Mouse (Mus musculus) forebrain, embryonic 15.5 days (tissue): Measurements from ENCODE around the gene Cep95. TPM values are rescaled to one million over a fixed set of nuclear protein-coding genes. Genes with fewer than 3 reads are reported as not detected.
A peak's percentile ranks its signal among the peaks of the same experiment; 100 is the strongest.
"Not testable (repeated sequence)": the region's sequence is repeated elsewhere in the genome, so short reads cannot be mapped to it uniquely, and the experiment has no call there.

Source experiments
- ATAC-seq: fragments of 200-750 bp; cut with Nextera tagmentation; replicated peaks from 2 replicates; pipeline ENCODE4 v1.8.0; 2017; ENCODE audit warnings: mild to moderate bottlenecking, moderate TSS enrichment, moderate library complexity
- H3K27ac ChIP-seq: fragments of 300-500 bp; sonication (generic); replicated peaks from 2 replicates; pipeline ENCODE4 v1.5.1; 2015; ENCODE audit warnings: mild to moderate bottlenecking, inconsistent platforms
- H3K27me3 ChIP-seq: fragments of 300-500 bp; sonication (generic); 2 replicates; pipeline ENCODE4 v1.6.1; 2015; ENCODE audit warnings: inconsistent platforms
- H3K36me3 ChIP-seq: fragments of 300-500 bp; sonication (generic); 2 replicates; pipeline ENCODE4 v1.6.1; 2015; ENCODE audit warnings: mild to moderate bottlenecking, inconsistent platforms
- H3K4me1 ChIP-seq: fragments of 300-500 bp; sonication (generic); 2 replicates; pipeline ENCODE4 v1.6.1; 2015; ENCODE audit warnings: inconsistent platforms
- H3K4me2 ChIP-seq: fragments of 300-500 bp; sonication (generic); replicated peaks from 2 replicates; pipeline ENCODE4 v1.6.1; 2015; ENCODE audit warnings: mild to moderate bottlenecking, inconsistent platforms
- H3K4me3 ChIP-seq: fragments of 300-500 bp; sonication (generic); 2 replicates; pipeline ENCODE4 v1.5.1; 2015; ENCODE audit warnings: mild to moderate bottlenecking, inconsistent platforms
- H3K9ac ChIP-seq: fragments of 300-500 bp; sonication (generic); replicated peaks from 2 replicates; pipeline ENCODE4 v1.6.1; 2015; ENCODE audit warnings: mild to moderate bottlenecking, inconsistent platforms
- H3K9me3 ChIP-seq: fragments of 300-500 bp; sonication (generic); 2 replicates; pipeline ENCODE4 v1.6.1; 2016; ENCODE audit warnings: inconsistent platforms
- WGBS: fragments of 180-500 bp; shearing (Covaris S2); methylation state at CpG from one replicate; pipeline ENCODE4 v1.1.7; 2015; ENCODE audit warnings: mixed read lengths; 5-methylcytosine and 5-hydroxymethylcytosine counted together
- polyA plus RNA-seq: library from polyadenylated mRNA; unstranded; fragments of >200 nt; fragmentation: Nextera tagmentation; extraction: Ambion mirVana; gene quantifications from 2 replicates; pipeline ENCODE4 v1.2.1, GENCODE M21; 2015

Cep95 gene
- polyA plus RNA-seq, 1 experiment from 2014 or later, result 21.2 TPM

- H3K4me3 ChIP-seq, result peak overlapping the region; percentile 94
- H3K4me2 ChIP-seq, result peak overlapping the region; percentile 80
- H3K4me1 ChIP-seq, result peaks cover 36% of the 10 kb centered on the region
- no peaks in the 10 kb centered on the region for H3K27me3 ChIP-seq
- H3K36me3 ChIP-seq, result peaks cover 38% of the 10 kb centered on the region
- peak overlapping the region; percentile 100 for H3K9ac ChIP-seq
- no peak for ATAC-seq
- H3K27ac ChIP-seq, result peak overlapping the region; percentile 99
- no peaks in the 10 kb centered on the region for H3K9me3 ChIP-seq
- under 1% methylated on average over 6 of the region's 6 CpGs for WGBS
Measured at GRCm38 (mm10) chr11:106789649-106790048, 597 bp downstream of the Cep95 start.

GRCm38 (mm10) chr11:106793846-106794245, 4.8 kb downstream of the Cep95 start:
- Histone ChIP-seq H3K27me3 (no peaks in the 10 kb centered on the region), H3K9ac (no peak overlapping the region), H3K4me1 (peaks cover 14% of the 10 kb centered on the region), H3K9me3 (no peaks in the 10 kb centered on the region), H3K4me2 (no peak overlapping the region), H3K36me3 (peaks cover 49% of the 10 kb centered on the region), H3K27ac (no peak overlapping the region), H3K4me3 (no peak overlapping the region)
- 85% methylated on average over 4 of the region's 4 CpGs for WGBS
- no peak for ATAC-seq

DNA sequence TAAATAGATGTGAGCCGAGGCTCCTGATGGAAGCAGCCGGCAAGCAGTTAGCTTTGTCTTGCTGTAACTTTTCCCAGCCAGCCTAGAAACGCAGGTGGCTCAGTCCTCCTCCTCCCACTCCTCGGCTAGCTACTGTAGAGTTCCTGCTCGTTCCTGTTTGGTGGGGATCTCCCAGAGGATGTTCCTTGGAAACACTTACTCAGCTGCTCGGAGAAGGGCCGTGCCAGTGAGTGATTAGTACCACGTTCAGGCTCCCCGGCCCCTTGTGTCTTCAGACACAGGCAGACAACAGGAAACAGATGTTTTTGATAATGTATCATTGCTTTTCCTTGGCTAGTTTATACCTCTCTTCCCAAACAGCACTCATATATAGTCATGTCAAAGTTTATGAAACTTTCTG, 6.6 kb downstream of the Cep95 start:
- no peaks in the 10 kb centered on the region for H3K27me3 ChIP-seq
- no peak overlapping the region for H3K4me2 ChIP-seq
- H3K9ac ChIP-seq, result no peak overlapping the region
- ATAC-seq, result no peak
- no peak overlapping the region for H3K4me3 ChIP-seq
- 81% methylated on average over 9 of the region's 9 CpGs for WGBS
- H3K4me1 ChIP-seq, result peaks cover 4% of the 10 kb centered on the region
- no peaks in the 10 kb centered on the region for H3K9me3 ChIP-seq
- no peak overlapping the region for H3K27ac ChIP-seq
- peaks cover 66% of the 10 kb centered on the region for H3K36me3 ChIP-seq

- no peak overlapping the region for H3K9ac ChIP-seq
- no peak overlapping the region for H3K4me3 ChIP-seq
- peaks cover 71% of the 10 kb centered on the region for H3K36me3 ChIP-seq
Measured at GRCm38 (mm10) chr11:106802069-106802627, 13.1 kb downstream of the Cep95 start.

DNA sequence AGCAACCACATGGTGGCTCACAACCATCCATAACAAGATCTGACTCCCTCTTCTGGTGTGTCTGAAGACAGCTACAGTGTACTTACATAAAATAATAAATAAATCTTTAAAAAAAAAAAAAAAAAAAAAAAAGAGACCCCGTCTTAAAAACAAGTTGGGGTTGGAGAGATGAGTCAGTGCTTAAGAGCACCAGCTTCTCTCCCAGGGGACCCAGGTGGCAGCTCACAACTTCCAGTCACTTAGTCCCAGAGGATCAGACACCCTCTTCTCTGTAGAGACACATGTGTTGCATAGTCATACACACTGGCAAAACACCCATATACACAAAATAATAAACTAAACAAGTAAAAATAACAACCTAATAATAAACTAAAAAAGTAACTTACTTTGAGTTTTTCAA, 18.4 kb downstream of the Cep95 start:
- not testable (repeated sequence) for ATAC-seq, H3K27me3 ChIP-seq, H3K27ac ChIP-seq, H3K4me3 ChIP-seq, H3K4me2 ChIP-seq, H3K9me3 ChIP-seq, H3K9ac ChIP-seq, H3K4me1 ChIP-seq
- peaks cover 57% of the 10 kb centered on the region for H3K36me3 ChIP-seq
- WGBS, result 93% methylated on average over 1 of the region's 1 CpGs

More at GRCm38 (mm10) chr11:106802069-106802627, 13.1 kb downstream of the Cep95 start:
- Histone ChIP-seq H3K4me1 (no peaks in the 10 kb centered on the region), H3K27ac (no peak overlapping the region), H3K27me3 (no peaks in the 10 kb centered on the region), H3K9me3 (no peaks in the 10 kb centered on the region), H3K4me2 (no peak overlapping the region)
- no peak for ATAC-seq
- WGBS, result 81% methylated on average over 10 of the region's 10 CpGs

DNA sequence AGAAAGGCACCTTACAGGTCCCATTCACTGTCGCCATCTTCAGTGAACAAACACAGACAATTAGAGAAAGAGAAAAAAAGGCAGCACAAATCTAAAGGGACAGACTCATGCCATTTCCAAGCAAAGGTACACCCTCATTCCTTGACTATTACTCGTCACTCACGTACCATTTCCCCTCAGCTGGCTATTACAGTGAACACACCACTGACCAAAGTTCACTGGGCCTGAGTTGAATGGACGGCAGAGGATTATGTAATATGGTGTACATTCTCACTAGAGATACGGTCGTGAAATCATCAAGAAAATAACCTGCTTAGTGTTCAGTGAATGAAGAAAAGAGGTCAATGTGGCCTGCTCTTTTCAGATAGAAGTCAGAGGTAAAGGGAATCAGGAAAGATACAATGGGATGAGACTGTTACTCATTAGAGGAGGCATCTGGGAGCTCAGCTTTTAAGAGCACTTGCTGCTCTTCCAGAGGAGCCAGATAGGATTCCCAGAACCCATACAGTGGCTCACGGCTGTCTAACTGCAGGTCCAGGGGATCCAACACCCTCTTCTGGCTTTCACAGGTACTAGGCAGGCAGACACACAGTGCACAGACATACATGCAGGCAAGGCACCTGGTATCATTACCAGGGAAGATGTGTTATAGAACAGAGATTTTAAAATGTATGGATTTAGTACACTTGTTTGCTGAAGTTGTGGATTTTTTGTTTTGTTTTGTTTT, 23.5 kb downstream of the Cep95 start:
- H3K4me3 ChIP-seq, result no peak overlapping the region
- no peak overlapping the region for H3K27ac ChIP-seq
- no peak for ATAC-seq
- no peaks in the 10 kb centered on the region for H3K9me3 ChIP-seq
- peaks cover 5% of the 10 kb centered on the region for H3K4me1 ChIP-seq
- H3K9ac ChIP-seq, result no peak overlapping the region
- H3K36me3 ChIP-seq, result peaks cover 78% of the 10 kb centered on the region
- no peak overlapping the region for H3K4me2 ChIP-seq
- WGBS, result 88% methylated on average over 7 of the region's 7 CpGs
- no peaks in the 10 kb centered on the region for H3K27me3 ChIP-seq

DNA sequence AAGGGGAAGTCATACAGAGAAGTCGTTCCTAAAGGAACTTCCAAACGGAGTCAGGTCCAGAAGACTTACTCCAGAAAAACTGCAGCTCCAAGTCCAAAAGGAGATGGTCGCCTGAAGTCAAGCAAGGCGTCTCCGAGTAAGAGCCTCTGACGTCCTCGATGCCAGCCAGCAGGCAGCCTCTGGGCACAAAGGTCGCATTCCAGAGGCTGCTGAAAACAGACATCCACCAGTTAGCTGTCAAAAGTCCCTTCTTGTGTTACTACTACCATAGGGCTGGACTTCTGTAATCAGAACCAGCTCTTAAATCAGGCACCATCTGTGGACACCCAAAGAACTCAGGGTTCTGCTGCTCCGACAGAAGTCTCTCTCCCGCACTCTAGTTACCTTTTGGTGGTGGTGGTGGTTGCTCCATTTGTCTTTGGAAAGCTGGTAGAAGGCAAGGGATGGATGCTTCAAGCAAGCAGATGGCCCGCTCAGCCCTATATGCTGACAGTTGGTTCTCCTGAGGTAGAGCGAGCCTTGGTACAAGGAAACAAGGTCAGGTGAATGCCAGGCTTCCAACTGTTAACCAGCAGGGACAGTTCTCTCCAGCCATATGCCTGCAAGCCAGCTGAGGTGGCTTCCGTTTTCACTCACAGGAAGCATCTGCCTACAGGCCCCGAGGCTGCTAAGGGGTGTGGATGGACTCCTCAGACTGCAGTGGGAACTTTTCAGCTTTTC, 25.7 kb downstream of the Cep95 start:
- ATAC-seq, result no peak

DNA sequence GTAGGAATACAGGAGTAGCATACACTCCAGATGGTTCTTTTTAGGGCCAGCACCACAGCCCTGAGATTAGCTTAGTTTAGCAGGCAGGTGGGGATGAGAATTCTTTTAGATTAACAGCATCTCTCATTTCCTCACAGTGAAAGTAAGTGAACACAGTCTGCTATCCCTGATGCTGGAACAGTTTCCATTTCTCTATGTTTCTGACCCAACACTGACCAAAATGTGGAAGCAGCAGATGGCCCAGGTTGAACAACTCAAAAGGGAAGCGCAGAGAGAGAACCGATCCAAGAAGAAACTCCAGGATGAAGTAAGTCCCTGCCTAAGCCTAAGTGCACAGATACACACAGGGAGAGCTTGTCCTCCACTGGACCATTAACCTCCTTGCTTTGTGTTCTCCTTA, 26.3 kb downstream of the Cep95 start:
- no peak for ATAC-seq
- H3K36me3 ChIP-seq, result peaks cover 69% of the 10 kb centered on the region
- 99% methylated on average over 2 of the region's 2 CpGs for WGBS

More for the DNA sequence above, 25.7 kb downstream of the Cep95 start:
- Histone ChIP-seq H3K27me3 (no peaks in the 10 kb centered on the region), H3K4me1 (peaks cover 24% of the 10 kb centered on the region), H3K9ac (no peak overlapping the region), H3K36me3 (peaks cover 73% of the 10 kb centered on the region), H3K27ac (no peak overlapping the region), H3K4me3 (no peak overlapping the region), H3K9me3 (no peaks in the 10 kb centered on the region), H3K4me2 (no peak overlapping the region)
- WGBS, result 89% methylated on average over 14 of the region's 14 CpGs

DNA sequence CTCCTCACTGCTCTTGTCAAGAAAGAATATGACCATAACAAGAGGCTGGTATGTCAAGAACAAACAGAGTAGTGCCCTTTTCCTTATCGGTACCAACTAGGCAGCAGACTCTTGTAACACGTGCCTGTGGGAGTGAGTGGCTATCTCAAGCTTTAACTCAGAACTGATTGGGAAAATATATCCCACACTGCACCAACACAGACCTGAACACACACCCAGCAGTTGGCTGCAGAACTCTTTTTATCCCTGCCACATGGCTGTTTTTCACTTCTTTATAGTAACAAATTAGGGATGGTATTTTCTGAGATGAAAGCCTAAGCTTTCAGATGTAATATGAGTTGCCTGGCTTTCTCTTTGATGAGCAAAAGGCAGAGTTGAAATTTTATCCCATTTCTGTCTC, 26.7 kb downstream of the Cep95 start:
- Histone ChIP-seq H3K9ac (no peak overlapping the region), H3K27me3 (no peaks in the 10 kb centered on the region), H3K27ac (no peak overlapping the region), H3K4me3 (no peak overlapping the region), H3K9me3 (no peaks in the 10 kb centered on the region), H3K36me3 (peaks cover 70% of the 10 kb centered on the region), H3K4me2 (no peak overlapping the region), H3K4me1 (peaks cover 24% of the 10 kb centered on the region)
- ATAC-seq, result no peak
- WGBS, result 91% methylated on average over 2 of the region's 2 CpGs

More for the DNA sequence above, 26.3 kb downstream of the Cep95 start:
- Histone ChIP-seq H3K4me3 (no peak overlapping the region), H3K4me1 (peaks cover 24% of the 10 kb centered on the region), H3K9ac (no peak overlapping the region), H3K4me2 (no peak overlapping the region), H3K9me3 (no peaks in the 10 kb centered on the region), H3K27me3 (no peaks in the 10 kb centered on the region), H3K27ac (no peak overlapping the region)

DNA sequence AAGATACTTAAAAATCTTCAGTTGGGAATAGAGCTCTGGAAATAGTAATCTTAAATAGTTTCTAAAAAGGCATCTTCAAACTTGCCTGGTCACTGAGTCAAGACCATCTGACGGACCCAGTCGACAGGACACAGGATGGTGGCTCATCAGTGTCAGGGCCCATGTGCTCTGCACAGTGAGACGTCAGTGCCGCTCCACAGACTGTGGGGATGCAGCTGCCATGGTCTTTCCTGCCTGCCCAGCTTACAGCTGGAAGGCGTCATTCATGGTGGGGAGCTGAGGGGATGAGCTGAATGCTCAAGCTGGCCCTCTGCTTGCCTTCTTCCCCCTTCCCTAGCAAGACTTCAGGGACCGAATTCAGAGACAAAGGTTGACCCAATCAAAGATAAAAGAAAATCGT, 27.3 kb downstream of the Cep95 start:
- 85% methylated on average over 7 of the region's 7 CpGs for WGBS
- Histone ChIP-seq H3K27ac (no peak overlapping the region), H3K36me3 (peaks cover 68% of the 10 kb centered on the region), H3K27me3 (no peaks in the 10 kb centered on the region), H3K4me3 (no peak overlapping the region), H3K4me2 (no peak overlapping the region), H3K4me1 (peaks cover 24% of the 10 kb centered on the region), H3K9me3 (no peaks in the 10 kb centered on the region), H3K9ac (no peak overlapping the region)
- no peak for ATAC-seq

DNA sequence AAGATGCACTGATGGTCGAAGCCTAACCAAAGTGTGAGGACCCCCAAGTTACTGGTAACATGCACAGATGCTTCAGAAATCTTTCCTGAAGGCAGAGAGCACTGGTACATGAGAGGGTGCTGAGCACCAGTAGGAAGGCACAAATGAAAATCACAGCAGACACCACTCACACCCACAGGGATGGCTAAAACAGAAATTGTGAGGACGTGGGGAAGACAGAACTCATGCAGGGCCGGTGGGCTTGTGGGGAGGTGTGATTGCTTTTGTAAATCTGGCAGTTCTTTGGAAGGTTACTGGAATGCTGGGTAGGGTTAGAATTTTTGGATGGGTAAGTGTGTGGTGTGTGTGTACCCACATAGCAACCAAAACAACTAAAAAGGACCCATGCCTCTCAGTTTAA, 28.1 kb downstream of the Cep95 start:
- 61% methylated on average over 3 of the region's 3 CpGs for WGBS
- H3K36me3 ChIP-seq, result peaks cover 67% of the 10 kb centered on the region
- peaks cover 24% of the 10 kb centered on the region for H3K4me1 ChIP-seq
- H3K27me3 ChIP-seq, result no peaks in the 10 kb centered on the region
- no peak for ATAC-seq
- no peak overlapping the region for H3K9ac ChIP-seq
- peak overlapping the region; percentile 78 for H3K27ac ChIP-seq
- H3K4me3 ChIP-seq, result no peak overlapping the region
- no peaks in the 10 kb centered on the region for H3K9me3 ChIP-seq
- H3K4me2 ChIP-seq, result no peak overlapping the region

DNA sequence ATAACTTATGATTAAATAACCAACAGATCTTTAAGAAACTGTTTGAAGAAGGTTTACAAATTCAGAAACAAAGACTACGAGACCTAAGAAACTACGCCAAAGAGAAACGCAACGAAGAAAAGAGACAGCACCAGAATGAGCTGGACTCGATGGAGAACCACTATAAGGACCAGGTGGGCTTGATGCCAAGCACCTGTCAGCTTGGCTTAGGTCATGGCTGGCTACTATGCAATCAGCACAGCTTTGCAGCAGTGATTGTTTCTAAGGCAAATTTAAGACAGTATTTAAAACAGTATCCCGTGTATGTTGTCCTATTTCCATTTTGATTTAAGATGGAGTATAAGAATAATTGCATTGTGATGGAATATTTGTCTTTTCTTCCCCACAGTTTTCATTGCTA, 28.8 kb downstream of the Cep95 start:
- 38% methylated on average over 6 of the region's 6 CpGs for WGBS
- no peak for ATAC-seq
- peaks cover 24% of the 10 kb centered on the region for H3K4me1 ChIP-seq
- H3K9me3 ChIP-seq, result no peaks in the 10 kb centered on the region
- peak overlapping the region; percentile 78 for H3K27ac ChIP-seq
- peak overlapping the region; percentile 16; the same call in 1 of the 2 replicates for H3K9ac ChIP-seq
- H3K4me3 ChIP-seq, result no peak overlapping the region
- no peaks in the 10 kb centered on the region for H3K27me3 ChIP-seq
- peaks cover 64% of the 10 kb centered on the region for H3K36me3 ChIP-seq
- no peak overlapping the region for H3K4me2 ChIP-seq
